Mouse (Mus musculus): ENCODE results near the gene Fbln7.

Gene Fbln7

GRCm38 (mm10) chr2:128871656-128872055 is 8.9 kb downstream of the Fbln7 start:
- DNase-seq (ENCODE audit: extremely low spot score, low read depth, low spot score), result no peak

GRCm38 (mm10) chr2:128872256-128872655 is 9.5 kb downstream of the Fbln7 start:
- no peak for DNase-seq (ENCODE audit: extremely low spot score, low read depth, low spot score)

- no peak for DNase-seq (ENCODE audit: extremely low spot score, low read depth, low spot score)
These were observed 12.7 kb downstream of the Fbln7 start for GRCm38 (mm10) chr2:128875526-128875925.

- no peak for DNase-seq (ENCODE audit: extremely low spot score, low read depth, low spot score)
These were observed 18.5 kb downstream of the Fbln7 start for GRCm38 (mm10) chr2:128881236-128881635.

- DNase-seq (ENCODE audit: extremely low spot score, low read depth, low spot score), result no peak
These were observed 22.5 kb downstream of the Fbln7 start for GRCm38 (mm10) chr2:128885225-128885811.

- no peak for DNase-seq (ENCODE audit: extremely low spot score, low read depth, low spot score)
These were observed 25.2 kb downstream of the Fbln7 start for GRCm38 (mm10) chr2:128887866-128888550.

- DNase-seq (ENCODE audit: extremely low spot score, low read depth, low spot score), result no peak
These were observed 28.0 kb downstream of the Fbln7 start for GRCm38 (mm10) chr2:128890661-128891335.

- DNase-seq (ENCODE audit: extremely low spot score, low read depth, low spot score), result no peak
These were observed 29.5 kb downstream of the Fbln7 start for GRCm38 (mm10) chr2:128892180-128892721.

- no peak for DNase-seq (ENCODE audit: extremely low spot score, low read depth, low spot score)
These were observed 40.1 kb downstream of the Fbln7 start for GRCm38 (mm10) chr2:128902843-128903242.

- no peak for DNase-seq (ENCODE audit: extremely low spot score, low read depth, low spot score)
These were observed 40.9 kb downstream of the Fbln7 start for GRCm38 (mm10) chr2:128903661-128904060.

GRCm38 (mm10) chr2:128914978-128915377 is 52.2 kb downstream of the Fbln7 start:
- no peak for DNase-seq (ENCODE audit: extremely low spot score, low read depth, low spot score)

- no peak for DNase-seq (ENCODE audit: extremely low spot score, low read depth, low spot score)
These were observed 53.7 kb downstream of the Fbln7 start for GRCm38 (mm10) chr2:128916528-128916927.

- DNase-seq (ENCODE audit: extremely low spot score, low read depth, low spot score), result no peak
These were observed 62.0 kb downstream of the Fbln7 start for GRCm38 (mm10) chr2:128924799-128925198.

GRCm38 (mm10) chr2:128928446-128928845 is 65.7 kb downstream of the Fbln7 start:
- no peak for DNase-seq (ENCODE audit: extremely low spot score, low read depth, low spot score)

- no peak for DNase-seq (ENCODE audit: extremely low spot score, low read depth, low spot score)
These were observed 67.9 kb downstream of the Fbln7 start for GRCm38 (mm10) chr2:128930704-128931103.

- no peak for DNase-seq (ENCODE audit: extremely low spot score, low read depth, low spot score)
These were observed 73.5 kb downstream of the Fbln7 start for GRCm38 (mm10) chr2:128936256-128936655.

- peak; percentile 96 for DNase-seq (ENCODE audit: extremely low spot score, low read depth, low spot score)
These were observed 81.1 kb downstream of the Fbln7 start, which contains the start of gene Zc3h8 for GRCm38 (mm10) chr2:128943538-128944528. Gene Zc3h8 (minus strand): TSS chr2:128944077.
